11 mouse cellular contexts compared by ENCODE assay signal in genomic region chr7:64850791-64851190, GRCm38 (mm10). TPM values are rescaled to one million over a fixed set of nuclear protein-coding genes. Genes with fewer than 3 reads are reported as not detected.
DNase-seq lines count a peak whose midpoint lies in the region; ATAC-seq lines count a peak whose summit lies in the region.
"Had no signal": no experiment of that assay in that cellular context is flagged by ENCODE, and none has a peak within 500 bp of the region (broad histone marks: within the 10 kb centered on the region; RNA-seq: fewer than 3 reads in every experiment).

No protein-coding gene starts in this region.

- no peaks in the 10 kb centered on the region for H3K9me3 ChIP-seq in embryonic facial prominence, embryonic 11.5 days (replicated peaks; ENCODE audit: control insufficient read depth, low read length)
- H3K9me3 ChIP-seq: intestine, embryonic 15.5 days; limb, embryonic 15.5 days had no signal

- H3K4me2 ChIP-seq in embryonic facial prominence, embryonic 11.5 days (ENCODE audit: low read depth, low read length) = no peak overlapping the region
- H3K4me2 ChIP-seq: intestine, embryonic 15.5 days; limb, embryonic 15.5 days had no signal

- intact Hi-C loops in heart, postnatal 25 days (cut with DNase I) = no loop called here

- no peak for ATAC-seq in embryonic facial prominence, embryonic 11.5 days (replicated peaks; ENCODE audit: insufficient number of reproducible peaks, low FRiP score, low TSS enrichment, low read depth)
- ATAC-seq in megakaryocyte, adult 5-6 weeks (ENCODE audit: poor library complexity, severe bottlenecking) = no peak
- ATAC-seq: intestine, embryonic 15.5 days had no signal

- DNase-seq in heart, adult 11 months = peak; percentile 56
- DNase-seq in heart, postnatal 25 days (ENCODE audit: low spot score) = no peak
- peak; percentile 27 for DNase-seq in lung, postnatal 10 days
- DNase-seq in lung, postnatal 25 days (ENCODE audit: low spot score) = no peak
- DNase-seq in embryonic facial prominence, embryonic 11.5 days (ENCODE audit: low spot score) = peak; percentile 74
- peak; percentile 16 for DNase-seq in thymus, postnatal 25 days
- DNase-seq in testis, postnatal 14 days (ENCODE audit: low spot score) = no peak
- DNase-seq: gastrocnemius, postnatal 14 days had no signal

- no peaks in the 10 kb centered on the region for H3K27me3 ChIP-seq in embryonic facial prominence, embryonic 11.5 days (ENCODE audit: control insufficient read depth, insufficient read depth, low read length)
- H3K27me3 ChIP-seq: intestine, embryonic 15.5 days; limb, embryonic 15.5 days had no signal

- H3K27ac ChIP-seq in embryonic facial prominence, embryonic 11.5 days (replicated peaks; ENCODE audit: low read depth, low read length) = no peak overlapping the region
- H3K27ac ChIP-seq: intestine, embryonic 15.5 days; limb, embryonic 15.5 days had no signal

- H3K4me3 ChIP-seq in embryonic facial prominence, embryonic 11.5 days (ENCODE audit: low read depth, low read length) = no peak overlapping the region
- H3K4me3 ChIP-seq: intestine, embryonic 15.5 days; limb, embryonic 15.5 days had no signal

- no peaks in the 10 kb centered on the region for H3K36me3 ChIP-seq in embryonic facial prominence, embryonic 11.5 days (replicated peaks; ENCODE audit: control insufficient read depth, insufficient read depth, low read depth, low read length)
- H3K36me3 ChIP-seq: intestine, embryonic 15.5 days; limb, embryonic 15.5 days had no signal

- WGBS in embryonic facial prominence, embryonic 11.5 days = 54% methylated on average over 3 of the region's 3 CpGs

- H3K9ac ChIP-seq in embryonic facial prominence, embryonic 11.5 days (replicated peaks; ENCODE audit: low read length) = no peak overlapping the region
- H3K9ac ChIP-seq: intestine, embryonic 15.5 days; limb, embryonic 15.5 days had no signal

- no peaks in the 10 kb centered on the region for H3K4me1 ChIP-seq in embryonic facial prominence, embryonic 11.5 days (ENCODE audit: control insufficient read depth, insufficient read depth, low read length)
- H3K4me1 ChIP-seq: intestine, embryonic 15.5 days; limb, embryonic 15.5 days had no signal

RNA-seq across cellular contexts. Expression of gene Nsmce3, which starts 22.0 kb away (rescaled TPM):
- 1 to 10 TPM; 2.9 to 3.2 TPM for total RNA-seq in heart, postnatal 25 days (2021)
- polyA plus RNA-seq in embryonic facial prominence, embryonic 11.5 days (2014; fragmentation: Nextera tagmentation; extraction: Ambion mirVana) = 13.5 and 14.9 TPM in 2 replicates
- 3.6 and 5.2 TPM in 2 replicates for total RNA-seq in megakaryocyte, adult 5-6 weeks (2015)
- total RNA-seq in megakaryocyte, adult 5-6 weeks (2017) = 3.8 TPM in 2 replicates

Comparison
In these comparisons a context has a peak if more than half of its experiments do, and no peak if none do; other contexts are left out.
1. DNase-seq: peak in heart, adult 11 months (single experiment), lung, postnatal 10 days (single experiment), embryonic facial prominence, embryonic 11.5 days (single experiment) and thymus, postnatal 25 days (single experiment); none in heart, postnatal 25 days (single experiment), lung, postnatal 25 days (single experiment) and testis, postnatal 14 days (single experiment).